Mouse (Mus musculus) heart, embryonic 10.5 days (tissue): ENCODE data around the gene Gfod1. TPM values are rescaled to one million over a fixed set of nuclear protein-coding genes. Genes with fewer than 3 reads are reported as not detected.

Experiments
- DNase-seq: peaks from one replicate; pipeline ENCODE4 v3.0.0-alpha.2; 2017; ENCODE audit warnings: low spot score
- H3K27ac ChIP-seq: fragments of 300-500 bp; sonication (generic); 2 replicates; pipeline ENCODE4 v1.5.1; 2016; ENCODE audit warnings: mild to moderate bottlenecking
- H3K27me3 ChIP-seq: fragments of 300-500 bp; sonication (generic); 2 replicates; pipeline ENCODE4 v1.6.1; 2016; ENCODE audit warnings: mild to moderate bottlenecking; ENCODE audit not compliant: poor library complexity, insufficient read depth, severe bottlenecking
- H3K36me3 ChIP-seq: fragments of 300-500 bp; sonication (generic); 2 replicates; pipeline ENCODE4 v1.6.1; 2016; ENCODE audit warnings: mild to moderate bottlenecking, moderate library complexity
- H3K4me1 ChIP-seq: fragments of 300-500 bp; sonication (generic); 2 replicates; pipeline ENCODE4 v1.6.1; 2016; ENCODE audit warnings: mild to moderate bottlenecking
- H3K4me3 ChIP-seq: fragments of 300-500 bp; sonication (generic); 2 replicates; pipeline ENCODE4 v1.5.1; 2016; ENCODE audit warnings: mild to moderate bottlenecking, moderate library complexity
- H3K9me3 ChIP-seq: fragments of 300-500 bp; sonication (generic); 2 replicates; pipeline ENCODE4 v1.6.1; 2016; ENCODE audit warnings: mild to moderate bottlenecking, moderate library complexity
- WGBS: fragments of 180-500 bp; shearing (Covaris S2); methylation state at CpG from one replicate; pipeline ENCODE4 v1.1.7; 2016; 5-methylcytosine and 5-hydroxymethylcytosine counted together
- polyA plus RNA-seq: library from polyadenylated mRNA; unstranded; fragments of >200 nt; fragmentation: Nextera tagmentation; extraction: Ambion mirVana; gene quantifications from 2 replicates; pipeline ENCODE4 v1.2.1, GENCODE M21; 2016

The Gfod1 gene
- polyA plus RNA-seq, 1 experiment from 2014 or later: 0.88 TPM

GRCm38 (mm10) chr13:43235586-43235910 lies 68.4 kb downstream of the Gfod1 start:
- Histone ChIP-seq H3K27me3 (no peaks in the 10 kb centered on the region), H3K4me3 (peak overlapping the region; percentile 20), H3K4me1 (peaks cover 77% of the 10 kb centered on the region), H3K27ac (peak overlapping the region; percentile 86), H3K36me3 (no peaks in the 10 kb centered on the region), H3K9me3 (no peaks in the 10 kb centered on the region)
- 10% methylated on average over 3 of the region's 3 CpGs for WGBS
- peak; percentile 86 for DNase-seq

DNA sequence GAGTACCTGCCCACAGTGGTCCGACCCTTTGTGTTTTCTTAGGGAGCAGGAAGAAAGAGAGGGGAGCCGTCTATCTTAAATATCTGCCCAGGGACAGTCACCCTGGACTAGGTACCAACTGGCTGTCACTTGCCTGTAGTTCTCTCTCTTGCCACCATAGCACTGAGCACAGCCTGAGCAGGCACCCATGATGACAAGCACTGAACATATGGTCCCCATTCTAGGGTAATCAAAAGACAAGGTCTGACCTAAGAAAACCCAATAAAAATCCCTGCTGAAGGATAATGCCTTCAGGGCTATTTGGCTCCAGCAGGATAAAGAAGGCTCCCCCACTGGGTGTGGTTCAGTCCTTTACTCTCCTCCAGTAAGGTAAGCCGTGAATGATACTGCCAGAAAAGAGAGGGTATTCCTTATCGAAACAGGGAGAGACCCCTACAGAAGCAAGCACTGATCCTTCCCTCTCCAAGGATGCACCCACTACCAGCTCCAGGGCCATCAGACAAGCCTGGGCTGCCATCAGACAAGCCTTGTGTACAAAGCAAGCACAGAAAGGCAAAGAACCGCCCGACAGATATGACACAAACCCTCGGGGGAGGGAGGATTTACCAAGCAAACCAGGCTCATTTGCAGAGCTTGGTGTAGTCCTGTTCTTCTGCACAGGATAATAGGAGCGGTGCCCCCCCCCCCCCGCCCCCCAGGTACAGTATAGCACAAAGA lies 68.9 kb downstream of the Gfod1 start:
- H3K27ac ChIP-seq: peak overlapping the region; percentile 86
- H3K4me1 ChIP-seq: peaks cover 82% of the 10 kb centered on the region
- DNase-seq: no peak
- WGBS: 41% methylated on average over 9 of the region's 9 CpGs
- no peaks in the 10 kb centered on the region for H3K36me3 ChIP-seq
- H3K4me3 ChIP-seq: peak overlapping the region; percentile 20
- H3K9me3 ChIP-seq: no peaks in the 10 kb centered on the region
- no peaks in the 10 kb centered on the region for H3K27me3 ChIP-seq

- Histone ChIP-seq H3K4me1 (peaks cover 97% of the 10 kb centered on the region), H3K4me3 (no peak overlapping the region), H3K27me3 (no peaks in the 10 kb centered on the region), H3K27ac (peak overlapping the region; percentile 87), H3K36me3 (no peaks in the 10 kb centered on the region), H3K9me3 (no peaks in the 10 kb centered on the region)
- no peak for DNase-seq
- WGBS: 47% methylated on average over 4 of the region's 4 CpGs
These were observed 70.6 kb downstream of the Gfod1 start for GRCm38 (mm10) chr13:43233331-43233730.

GRCm38 (mm10) chr13:43231965-43232860 lies 71.8 kb downstream of the Gfod1 start:
- Histone ChIP-seq H3K27me3 (no peaks in the 10 kb centered on the region), H3K27ac (peak overlapping the region; percentile 87), H3K36me3 (no peaks in the 10 kb centered on the region), H3K9me3 (no peaks in the 10 kb centered on the region), H3K4me3 (no peak overlapping the region), H3K4me1 (peaks cover 96% of the 10 kb centered on the region)
- DNase-seq: peak; percentile 89
- WGBS: 22% methylated on average over 13 of the region's 13 CpGs

DNA sequence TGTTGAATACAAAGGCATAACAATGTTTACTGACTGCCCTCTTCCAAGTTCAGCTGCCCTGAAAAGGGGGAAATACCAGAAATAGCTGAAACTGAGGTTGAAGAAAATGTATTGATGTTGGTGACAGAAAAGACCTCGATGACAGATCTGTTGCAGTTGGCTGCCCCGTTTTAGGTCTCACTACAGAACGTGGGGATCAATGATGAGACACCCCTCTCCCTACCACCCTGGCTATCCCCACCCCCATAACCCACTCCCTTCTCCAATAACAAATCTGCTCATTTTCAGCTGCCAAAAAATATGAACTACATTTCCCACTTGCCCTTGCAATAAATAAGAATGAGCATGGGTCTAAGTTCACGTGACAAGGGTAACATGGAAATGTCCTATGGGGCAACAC lies 73.1 kb downstream of the Gfod1 start:
- WGBS: 48% methylated on average over 4 of the region's 4 CpGs
- Histone ChIP-seq H3K4me3 (no peak overlapping the region), H3K36me3 (no peaks in the 10 kb centered on the region), H3K27me3 (no peaks in the 10 kb centered on the region), H3K9me3 (no peaks in the 10 kb centered on the region), H3K4me1 (peaks cover 91% of the 10 kb centered on the region), H3K27ac (peak overlapping the region; percentile 87)
- DNase-seq: no peak

DNA sequence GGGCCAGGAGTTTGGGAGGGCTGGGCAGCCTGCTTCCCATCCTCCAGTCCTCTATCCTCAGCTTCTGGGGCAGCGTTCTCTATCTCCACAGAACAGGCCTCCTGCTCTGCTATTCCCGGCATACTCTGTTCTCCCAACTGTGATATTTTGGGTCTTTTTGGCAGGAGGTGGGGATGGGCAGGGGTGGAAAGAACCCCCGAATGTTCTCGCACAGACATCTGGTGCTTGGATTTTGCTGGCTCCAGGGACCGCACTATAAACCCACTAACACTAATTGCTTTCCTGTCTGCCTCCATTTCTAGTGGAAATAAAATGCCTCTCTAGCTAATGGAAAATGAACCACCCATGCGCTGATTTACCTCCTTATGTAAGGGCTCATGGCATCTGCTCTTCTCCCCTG lies 73.7 kb downstream of the Gfod1 start:
- Histone ChIP-seq H3K9me3 (no peaks in the 10 kb centered on the region), H3K4me1 (peaks cover 91% of the 10 kb centered on the region), H3K27me3 (no peaks in the 10 kb centered on the region), H3K36me3 (no peaks in the 10 kb centered on the region), H3K27ac (peak overlapping the region; percentile 87), H3K4me3 (no peak overlapping the region)
- WGBS: 42% methylated on average over 6 of the region's 6 CpGs
- no peak for DNase-seq

GRCm38 (mm10) chr13:43229767-43230166 lies 74.2 kb downstream of the Gfod1 start:
- peaks cover 88% of the 10 kb centered on the region for H3K4me1 ChIP-seq
- H3K36me3 ChIP-seq: no peaks in the 10 kb centered on the region

GRCm38 (mm10) chr13:43228141-43228540 lies 75.8 kb downstream of the Gfod1 start:
- WGBS: 23% methylated on average over 6 of the region's 6 CpGs
- Histone ChIP-seq H3K4me1 (peaks cover 79% of the 10 kb centered on the region), H3K36me3 (no peaks in the 10 kb centered on the region)

More at GRCm38 (mm10) chr13:43229767-43230166, 74.2 kb downstream of the Gfod1 start:
- H3K27me3 ChIP-seq: no peaks in the 10 kb centered on the region
- H3K27ac ChIP-seq: peak overlapping the region; percentile 87
- WGBS: 23% methylated on average over 3 of the region's 3 CpGs
- DNase-seq: peak; percentile 83
- H3K9me3 ChIP-seq: no peaks in the 10 kb centered on the region
- H3K4me3 ChIP-seq: no peak overlapping the region

GRCm38 (mm10) chr13:43226041-43226440 lies 77.9 kb downstream of the Gfod1 start:
- H3K27me3 ChIP-seq: no peaks in the 10 kb centered on the region
- H3K27ac ChIP-seq: peak overlapping the region; percentile 37; the same call in 1 of the 2 replicates
- H3K36me3 ChIP-seq: no peaks in the 10 kb centered on the region
- WGBS: 44% methylated on average over 10 of the region's 10 CpGs
- no peak overlapping the region for H3K4me3 ChIP-seq
- H3K9me3 ChIP-seq: no peaks in the 10 kb centered on the region
- H3K4me1 ChIP-seq: peaks cover 59% of the 10 kb centered on the region
- DNase-seq: peak; percentile 87

More at GRCm38 (mm10) chr13:43228141-43228540, 75.8 kb downstream of the Gfod1 start:
- Histone ChIP-seq H3K4me3 (no peak overlapping the region), H3K27me3 (no peaks in the 10 kb centered on the region), H3K9me3 (no peaks in the 10 kb centered on the region), H3K27ac (peak overlapping the region; percentile 44; the same call in 1 of the 2 replicates)
- DNase-seq: no peak

GRCm38 (mm10) chr13:43225161-43225560 lies 78.8 kb downstream of the Gfod1 start:
- H3K4me3 ChIP-seq: no peak overlapping the region
- no peak for DNase-seq
- WGBS: 78% methylated on average over 5 of the region's 5 CpGs
- no peaks in the 10 kb centered on the region for H3K36me3 ChIP-seq
- no peaks in the 10 kb centered on the region for H3K27me3 ChIP-seq
- H3K4me1 ChIP-seq: peaks cover 50% of the 10 kb centered on the region
- no peak overlapping the region for H3K27ac ChIP-seq
- H3K9me3 ChIP-seq: no peaks in the 10 kb centered on the region

- no peaks in the 10 kb centered on the region for H3K36me3 ChIP-seq
- H3K27me3 ChIP-seq: no peaks in the 10 kb centered on the region; the same call in 1 of the 2 replicates
- H3K27ac ChIP-seq: no peak overlapping the region
- WGBS: 91% methylated on average over 1 of the region's 1 CpGs
- H3K4me1 ChIP-seq: peaks cover 41% of the 10 kb centered on the region
- H3K4me3 ChIP-seq: no peak overlapping the region
- DNase-seq: no peak
- no peaks in the 10 kb centered on the region for H3K9me3 ChIP-seq
These were observed 81.9 kb downstream of the Gfod1 start for GRCm38 (mm10) chr13:43222084-43222483.

DNA sequence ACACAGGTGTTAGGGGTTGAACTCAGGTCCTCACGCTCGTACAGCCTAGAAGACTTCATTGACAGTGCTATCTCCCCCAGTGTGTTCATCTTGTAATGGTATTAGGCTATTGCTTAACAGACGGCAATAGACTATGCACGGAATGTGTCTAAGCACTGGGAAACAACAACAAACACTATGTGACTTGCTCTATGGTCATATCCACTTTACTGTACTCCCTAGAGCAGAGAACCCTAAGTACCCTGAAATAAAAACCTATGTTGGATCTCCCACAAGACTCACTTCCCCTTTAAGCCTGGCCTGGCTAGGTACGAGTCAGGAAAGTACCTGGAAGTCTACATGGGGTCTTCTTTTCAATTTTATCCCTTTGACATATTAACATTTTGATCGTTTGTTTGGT lies 82.7 kb downstream of the Gfod1 start:
- no peaks in the 10 kb centered on the region for H3K9me3 ChIP-seq
- H3K27me3 ChIP-seq: no peaks in the 10 kb centered on the region; the same call in 1 of the 2 replicates
- 81% methylated on average over 6 of the region's 6 CpGs for WGBS
- H3K4me1 ChIP-seq: peaks cover 39% of the 10 kb centered on the region
- no peak for DNase-seq
- H3K36me3 ChIP-seq: no peaks in the 10 kb centered on the region
- H3K4me3 ChIP-seq: no peak overlapping the region
- 0 out of 2 replicates have a peak overlapping the region, but pooled peaks have one; percentile 16 for H3K27ac ChIP-seq

GRCm38 (mm10) chr13:43220635-43221034 lies 83.3 kb downstream of the Gfod1 start:
- Histone ChIP-seq H3K4me3 (no peak overlapping the region), H3K27ac (no peak overlapping the region), H3K9me3 (no peaks in the 10 kb centered on the region), H3K36me3 (no peaks in the 10 kb centered on the region), H3K27me3 (no peaks in the 10 kb centered on the region; the same call in 1 of the 2 replicates), H3K4me1 (peaks cover 40% of the 10 kb centered on the region)
- 92% methylated on average over 1 of the region's 1 CpGs for WGBS
- no peak for DNase-seq
